Mouse (Mus musculus): Measurements from ENCODE around the gene Aars2.
A peak's percentile ranks its signal among the peaks of the same experiment; 100 is the strongest.

The Aars2 gene

GRCm38 (mm10) chr17:45500981-45501380 is 5.7 kb upstream of the Aars2 start:
- DNase-seq (ENCODE audit: low read depth) = no peak

GRCm38 (mm10) chr17:45502324-45502723 is 4.3 kb upstream of the Aars2 start:
- no peak for DNase-seq (ENCODE audit: low read depth)

GRCm38 (mm10) chr17:45503301-45503973 is 3.2 kb upstream of the Aars2 start:
- peak; percentile 93 for DNase-seq (ENCODE audit: low read depth)

- DNase-seq (ENCODE audit: low read depth) = no peak
Observed at GRCm38 (mm10) chr17:45505941-45506465, 638 bp upstream of the Aars2 start.

- no peak for DNase-seq (ENCODE audit: low read depth)
Observed at GRCm38 (mm10) chr17:45510871-45511270, 4.2 kb downstream of the Aars2 start.

GRCm38 (mm10) chr17:45511757-45512156 is 5.1 kb downstream of the Aars2 start:
- no peak for DNase-seq (ENCODE audit: low read depth)

- DNase-seq (ENCODE audit: low read depth) = no peak
Observed at GRCm38 (mm10) chr17:45515204-45515726, 8.6 kb downstream of the Aars2 start.

- no peak for DNase-seq (ENCODE audit: low read depth)
Observed at GRCm38 (mm10) chr17:45515806-45516205, 9.2 kb downstream of the Aars2 start.

- peak; percentile 82 for DNase-seq (ENCODE audit: low read depth)
Observed at GRCm38 (mm10) chr17:45516488-45516887, 9.8 kb downstream of the Aars2 start.

GRCm38 (mm10) chr17:45517135-45517534 is 10.5 kb downstream of the Aars2 start:
- no peak for DNase-seq (ENCODE audit: low read depth)

GRCm38 (mm10) chr17:45517549-45518215 is 11.0 kb downstream of the Aars2 start:
- DNase-seq (ENCODE audit: low read depth) = peak; percentile 87

- DNase-seq (ENCODE audit: low read depth) = no peak
Observed at GRCm38 (mm10) chr17:45518766-45519475, 12.3 kb downstream of the Aars2 start.

- no peak for DNase-seq (ENCODE audit: low read depth)
Observed at GRCm38 (mm10) chr17:45520136-45520535, 13.5 kb downstream of the Aars2 start.

- no peak for DNase-seq (ENCODE audit: low read depth)
Observed at GRCm38 (mm10) chr17:45523263-45523662, 16.6 kb downstream of the Aars2 start, which contains the start of gene Tcte1. Tcte1 (plus strand) TSS chr17:45523434.

GRCm38 (mm10) chr17:45524961-45525360 is 18.3 kb downstream of the Aars2 start:
- DNase-seq (ENCODE audit: low read depth) = no peak

GRCm38 (mm10) chr17:45526571-45526970 is 19.9 kb downstream of the Aars2 start:
- DNase-seq (ENCODE audit: low read depth) = no peak

GRCm38 (mm10) chr17:45530346-45530782 is 23.7 kb downstream of the Aars2 start:
- DNase-seq (ENCODE audit: low read depth) = no peak

- no peak for DNase-seq (ENCODE audit: low read depth)
Observed at GRCm38 (mm10) chr17:45532896-45533295, 26.3 kb downstream of the Aars2 start.

GRCm38 (mm10) chr17:45536264-45536663 is 29.6 kb downstream of the Aars2 start:
- DNase-seq (ENCODE audit: low read depth) = peak; percentile 17

- DNase-seq (ENCODE audit: low read depth) = no peak
Observed at GRCm38 (mm10) chr17:45538394-45538793, 31.8 kb downstream of the Aars2 start.

- DNase-seq (ENCODE audit: low read depth) = no peak
Observed at GRCm38 (mm10) chr17:45539664-45540063, 33.0 kb downstream of the Aars2 start.

GRCm38 (mm10) chr17:45542129-45542528 is 35.5 kb downstream of the Aars2 start:
- no peak for DNase-seq (ENCODE audit: low read depth)
